Mouse (Mus musculus): Measurements from ENCODE around the gene Ttc22.

GRCm38 (mm10) chr4:106575022-106575421 lies 47.2 kb upstream of the Ttc22 start:
- TF ChIP-seq CTCF (IDR thresholded peaks at IDR 0.05; ENCODE audit: low read depth): no peak
- no peak for TF ChIP-seq EP300 (optimal IDR thresholded peaks at IDR 0.05)

Measured in stomach, postnatal 0 days (tissue).